Mouse (Mus musculus): Measurements from ENCODE around the gene Msh6.

DNA sequence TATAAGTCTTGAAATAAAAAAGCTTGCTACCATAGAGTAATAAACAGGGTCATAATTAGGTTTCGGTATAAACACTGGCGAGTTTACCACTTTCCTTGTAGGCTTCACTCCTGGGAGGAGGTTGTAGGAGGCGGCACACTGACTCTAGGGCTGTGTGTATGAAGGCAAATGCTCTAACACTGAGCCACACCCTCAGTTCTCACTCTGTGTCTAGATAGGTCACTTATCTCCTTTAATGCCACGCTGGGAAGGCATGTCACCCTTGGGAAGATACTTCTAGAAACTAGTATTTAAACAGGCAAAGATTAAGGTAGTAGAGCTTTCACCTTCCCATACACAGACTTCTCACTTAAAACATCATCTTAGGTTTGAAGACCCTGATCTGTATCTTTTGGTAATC, 59.6 kb downstream of the Msh6 start:
- TF ChIP-seq POLR2A (IDR thresholded peaks at IDR 0.05; ENCODE audit: borderline replicate concordance, low read depth, low read length) (no peak), CTCF (IDR thresholded peaks at IDR 0.05; ENCODE audit: low read depth, low read length) (no peak)

Measured in bone marrow macrophage, adult 2 months (primary cell).